Mouse (Mus musculus) intestine, embryonic 15.5 days (tissue): Measurements from ENCODE around the gene Lta. TPM values are rescaled to one million over a fixed set of nuclear protein-coding genes. Genes with fewer than 3 reads are reported as not detected.

Experiments used
- ATAC-seq: fragments of 200-750 bp; cut with Nextera tagmentation; 2 replicates; pipeline ENCODE4 v1.8.0; 2017; ENCODE audit warnings: moderate TSS enrichment, moderate library complexity
- H3K27ac ChIP-seq: fragments of 300-500 bp; sonication (generic); 2 replicates; pipeline ENCODE4 v1.5.1; 2015; ENCODE audit warnings: mild to moderate bottlenecking, inconsistent platforms
- H3K27me3 ChIP-seq: fragments of 300-500 bp; sonication (generic); replicated peaks from 2 replicates; pipeline ENCODE4 v1.6.1; 2015; ENCODE audit warnings: inconsistent platforms
- H3K36me3 ChIP-seq: fragments of 300-500 bp; sonication (generic); 2 replicates; pipeline ENCODE4 v1.6.1; 2015; ENCODE audit warnings: inconsistent platforms
- H3K4me1 ChIP-seq: fragments of 300-500 bp; sonication (generic); replicated peaks from 2 replicates; pipeline ENCODE4 v1.6.1; 2015; ENCODE audit warnings: inconsistent platforms
- H3K4me2 ChIP-seq: fragments of 300-500 bp; sonication (generic); replicated peaks from 2 replicates; pipeline ENCODE4 v1.6.1; 2015; ENCODE audit warnings: mild to moderate bottlenecking, inconsistent platforms
- H3K4me3 ChIP-seq: fragments of 300-500 bp; sonication (generic); replicated peaks from 2 replicates; pipeline ENCODE4 v1.5.1; 2015; ENCODE audit warnings: inconsistent platforms
- H3K9ac ChIP-seq: fragments of 300-500 bp; sonication (generic); 2 replicates; pipeline ENCODE4 v1.6.1; 2015; ENCODE audit warnings: inconsistent platforms
- H3K9me3 ChIP-seq: fragments of 300-500 bp; sonication (generic); 2 replicates; pipeline ENCODE4 v1.6.1; 2016; ENCODE audit warnings: inconsistent platforms
- WGBS: fragments of 180-500 bp; shearing (Covaris S2); methylation state at CpG from one replicate; pipeline ENCODE4 v1.1.7; 2015; 5-methylcytosine and 5-hydroxymethylcytosine counted together
- polyA plus RNA-seq: library from polyadenylated mRNA; unstranded; fragments of >200 nt; fragmentation: Nextera tagmentation; extraction: Ambion mirVana; gene quantifications from 2 replicates; pipeline ENCODE4 v1.2.1, GENCODE M21; 2015

The Lta gene
- polyA plus RNA-seq, 1 experiment from 2014 or later, result 1.1 TPM

DNA sequence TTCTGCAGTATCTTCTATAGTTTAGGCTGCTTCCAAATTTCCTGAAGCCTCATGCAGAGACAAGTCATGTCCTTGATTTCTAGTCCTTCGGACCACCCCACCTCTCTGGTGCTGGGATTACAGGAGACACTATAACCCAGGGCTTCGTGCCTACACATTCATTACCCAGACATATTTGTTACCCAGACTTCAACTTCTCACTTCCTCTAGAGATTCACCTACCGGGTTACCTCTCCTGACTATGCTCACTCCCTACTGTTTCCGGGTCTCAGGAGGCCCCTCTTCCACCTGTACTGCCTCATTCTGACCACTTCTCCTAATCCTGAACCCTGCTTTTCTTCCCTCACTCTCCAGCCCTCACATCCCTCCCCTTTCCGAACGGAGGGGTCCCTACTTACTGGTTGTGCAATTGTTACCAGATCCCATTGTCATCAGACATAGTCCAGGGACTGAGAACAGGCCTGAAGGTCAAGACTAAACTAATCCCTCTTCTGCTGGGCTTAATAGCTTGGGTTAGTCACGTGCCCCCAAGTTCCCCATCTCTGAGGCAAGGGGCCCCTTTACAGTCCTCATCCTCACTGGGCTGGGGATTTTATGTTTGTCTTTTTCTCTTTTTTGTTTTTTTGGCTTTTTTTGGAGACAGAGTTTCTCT lies 17.1 kb downstream of the Lta start, which contains the start of gene Lst1:
Gene Lst1, minus strand, starts transcription at position 481 of the 652 bp plus-strand sequence.
- H3K9me3 ChIP-seq, result no peaks in the 10 kb centered on the region
- ATAC-seq, result no peak
- 0 out of 2 replicates have a peak, but pooled peaks cover 5% of the 10 kb centered on the region for H3K4me1 ChIP-seq
- no peaks in the 10 kb centered on the region for H3K27me3 ChIP-seq
- H3K4me2 ChIP-seq, result no peak within 1 kb of the TSS
- peak within 1 kb of the TSS; percentile 40; the same call in 1 of the 2 replicates for H3K27ac ChIP-seq
- H3K36me3 ChIP-seq, result no peaks in the 10 kb centered on the region
- WGBS, result 59% methylated on average over 7 of the region's 7 CpGs
- no peak within 1 kb of the TSS for H3K4me3 ChIP-seq
- no peak within 1 kb of the TSS for H3K9ac ChIP-seq

DNA sequence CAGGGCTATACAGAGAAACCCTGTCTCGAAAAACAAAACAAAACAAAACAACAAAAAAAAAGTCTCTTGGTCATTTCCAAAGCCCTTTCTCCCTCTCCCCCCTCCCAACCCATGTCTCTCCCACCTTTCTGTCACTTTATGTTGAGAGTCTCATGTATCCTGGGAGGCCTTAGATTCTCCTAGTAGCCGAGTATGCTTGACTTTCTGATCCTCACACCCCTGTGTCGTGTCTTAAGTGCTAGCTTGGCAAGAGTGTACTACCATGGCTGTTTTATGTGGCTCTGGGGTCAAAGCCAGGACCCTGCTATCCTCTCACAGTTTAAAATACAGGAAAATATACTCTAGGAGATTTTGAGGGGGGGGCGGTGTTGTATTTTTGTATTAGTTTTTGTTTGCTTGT lies 17.8 kb downstream of the Lta start:
- Histone ChIP-seq H3K4me1 (0 out of 2 replicates have a peak, but pooled peaks cover 5% of the 10 kb centered on the region), H3K4me2 (no peak overlapping the region), H3K9me3 (no peaks in the 10 kb centered on the region), H3K36me3 (no peaks in the 10 kb centered on the region), H3K4me3 (no peak overlapping the region), H3K27ac (peak overlapping the region; percentile 40; the same call in 1 of the 2 replicates), H3K9ac (no peak overlapping the region), H3K27me3 (no peaks in the 10 kb centered on the region)
- ATAC-seq, result no peak
- 67% methylated on average over 4 of the region's 4 CpGs for WGBS

- H3K4me1 ChIP-seq, result 0 out of 2 replicates have a peak, but pooled peaks cover 5% of the 10 kb centered on the region
- no peaks in the 10 kb centered on the region for H3K36me3 ChIP-seq
- 0 out of 2 replicates have a peak overlapping the region, but pooled peaks have one; percentile 17 for H3K9ac ChIP-seq
- 1% methylated on average over 4 of the region's 4 CpGs for WGBS
- H3K4me3 ChIP-seq, result peak overlapping the region; percentile 39
- H3K9me3 ChIP-seq, result no peaks in the 10 kb centered on the region
- H3K27ac ChIP-seq, result peak overlapping the region; percentile 77
- H3K4me2 ChIP-seq, result peak overlapping the region; percentile 65
- peak; percentile 32 for ATAC-seq
- H3K27me3 ChIP-seq, result no peaks in the 10 kb centered on the region
These were observed 18.5 kb downstream of the Lta start for GRCm38 (mm10) chr17:35186681-35187080.

GRCm38 (mm10) chr17:35185639-35186611 lies 19.2 kb downstream of the Lta start:
- 0 out of 2 replicates have a peak, but pooled peaks cover 5% of the 10 kb centered on the region for H3K4me1 ChIP-seq
- peak; percentile 70 for ATAC-seq
- H3K27ac ChIP-seq, result peak overlapping the region; percentile 77
- peak overlapping the region; percentile 39; the same call in 1 of the 2 replicates for H3K9ac ChIP-seq
- 3% methylated on average over 18 of the region's 18 CpGs for WGBS
- H3K36me3 ChIP-seq, result no peaks in the 10 kb centered on the region
- H3K4me2 ChIP-seq, result peak overlapping the region; percentile 65
- peak overlapping the region; percentile 39 for H3K4me3 ChIP-seq
- no peaks in the 10 kb centered on the region for H3K27me3 ChIP-seq
- H3K9me3 ChIP-seq, result no peaks in the 10 kb centered on the region

- no peaks in the 10 kb centered on the region for H3K36me3 ChIP-seq
- no peak overlapping the region for H3K9ac ChIP-seq
- WGBS, result 85% methylated on average over 5 of the region's 5 CpGs
- no peaks in the 10 kb centered on the region for H3K9me3 ChIP-seq
- no peaks in the 10 kb centered on the region for H3K27me3 ChIP-seq
- no peak overlapping the region for H3K4me3 ChIP-seq
- H3K4me2 ChIP-seq, result no peak overlapping the region
- no peaks in the 10 kb centered on the region for H3K4me1 ChIP-seq
- no peak for ATAC-seq
- H3K27ac ChIP-seq, result no peak overlapping the region
These were observed 25.1 kb downstream of the Lta start for GRCm38 (mm10) chr17:35180093-35180492.

DNA sequence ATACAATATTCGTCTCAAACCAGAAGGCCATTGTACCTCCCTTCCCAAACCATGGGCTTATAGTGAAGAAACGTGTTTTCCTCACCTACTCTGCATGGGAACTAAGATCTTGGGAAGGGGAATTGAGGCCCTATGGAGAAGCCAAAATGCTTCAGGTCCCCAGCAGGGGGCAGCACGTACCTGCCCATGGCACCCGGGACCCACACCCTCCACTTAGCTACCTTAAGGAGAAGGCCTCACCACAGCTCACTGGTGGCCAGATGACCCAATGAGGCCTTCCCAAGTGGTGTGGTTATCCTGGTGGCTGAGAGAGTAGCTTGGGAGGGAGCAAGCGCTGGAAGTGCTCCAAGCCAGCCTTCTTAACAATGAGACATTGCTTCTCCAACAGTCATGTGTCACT lies 26.6 kb downstream of the Lta start:
- ATAC-seq, result peak; percentile 83
- Histone ChIP-seq H3K4me2 (no peak overlapping the region), H3K4me3 (no peak overlapping the region), H3K27me3 (no peaks in the 10 kb centered on the region), H3K27ac (no peak overlapping the region), H3K9ac (no peak overlapping the region), H3K9me3 (no peaks in the 10 kb centered on the region), H3K36me3 (no peaks in the 10 kb centered on the region), H3K4me1 (0 out of 2 replicates have a peak, but pooled peaks cover 2% of the 10 kb centered on the region)
- 15% methylated on average over 5 of the region's 5 CpGs for WGBS

DNA sequence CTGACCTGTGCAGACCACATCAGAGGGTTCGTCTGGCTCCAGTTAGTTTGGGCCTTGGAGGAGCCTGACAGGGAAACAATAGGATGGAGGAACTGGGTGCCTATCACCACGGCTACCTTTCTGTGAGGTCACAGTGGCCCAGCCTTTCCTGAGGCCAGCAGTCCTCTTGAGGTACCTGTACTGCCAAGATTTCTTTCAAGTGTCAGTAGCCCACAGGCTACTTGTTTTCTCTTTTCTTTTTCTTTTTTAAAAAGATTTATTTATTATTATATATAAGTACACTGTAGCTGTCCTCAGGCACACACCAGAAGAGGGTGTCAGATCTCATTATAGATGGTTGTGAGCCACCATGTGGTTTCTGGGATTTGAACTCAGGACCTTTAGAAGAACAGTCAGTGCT lies 29.2 kb downstream of the Lta start, which contains the start of gene Aif1:
Gene Aif1, minus strand, starts transcription at position 101 of the 400 bp plus-strand sequence.
- no peaks in the 10 kb centered on the region for H3K9me3 ChIP-seq
- no peak within 1 kb of the TSS for H3K4me3 ChIP-seq
- no peak within 1 kb of the TSS for H3K9ac ChIP-seq
- H3K4me2 ChIP-seq, result no peak within 1 kb of the TSS
- no peaks in the 10 kb centered on the region for H3K36me3 ChIP-seq
- no peak for ATAC-seq
- WGBS, result 55% methylated on average over 2 of the region's 2 CpGs
- 0 out of 2 replicates have a peak, but pooled peaks cover 2% of the 10 kb centered on the region for H3K4me1 ChIP-seq
- no peaks in the 10 kb centered on the region for H3K27me3 ChIP-seq
- no peak within 1 kb of the TSS for H3K27ac ChIP-seq

GRCm38 (mm10) chr17:35175382-35175781 lies 29.8 kb downstream of the Lta start:
- no peak overlapping the region for H3K9ac ChIP-seq
- no peak overlapping the region for H3K4me2 ChIP-seq
- H3K27me3 ChIP-seq, result no peaks in the 10 kb centered on the region
- WGBS, result 76% methylated on average over 6 of the region's 6 CpGs
- 0 out of 2 replicates have a peak, but pooled peaks cover 2% of the 10 kb centered on the region for H3K4me1 ChIP-seq
- no peak overlapping the region for H3K27ac ChIP-seq
- no peak overlapping the region for H3K4me3 ChIP-seq
- H3K9me3 ChIP-seq, result no peaks in the 10 kb centered on the region
- ATAC-seq, result no peak
- H3K36me3 ChIP-seq, result no peaks in the 10 kb centered on the region

- no peaks in the 10 kb centered on the region for H3K9me3 ChIP-seq
- H3K9ac ChIP-seq, result no peak overlapping the region
- no peak overlapping the region for H3K27ac ChIP-seq
- no peak overlapping the region for H3K4me3 ChIP-seq
- H3K4me2 ChIP-seq, result no peak overlapping the region
- WGBS, result 56% methylated on average over 8 of the region's 8 CpGs
- no peaks in the 10 kb centered on the region for H3K36me3 ChIP-seq
- no peak for ATAC-seq
- no peaks in the 10 kb centered on the region for H3K27me3 ChIP-seq
- H3K4me1 ChIP-seq, result 0 out of 2 replicates have a peak, but pooled peaks cover 2% of the 10 kb centered on the region
These were observed 30.8 kb downstream of the Lta start for GRCm38 (mm10) chr17:35174201-35174977.

- Histone ChIP-seq H3K9ac (no peak overlapping the region), H3K4me1 (0 out of 2 replicates have a peak, but pooled peaks cover 2% of the 10 kb centered on the region), H3K9me3 (no peaks in the 10 kb centered on the region), H3K4me2 (no peak overlapping the region), H3K4me3 (no peak overlapping the region), H3K27ac (no peak overlapping the region), H3K27me3 (no peaks in the 10 kb centered on the region), H3K36me3 (no peaks in the 10 kb centered on the region)
- no peak for ATAC-seq
- 77% methylated on average over 3 of the region's 3 CpGs for WGBS
These were observed 31.8 kb downstream of the Lta start for GRCm38 (mm10) chr17:35173329-35173728.

- Histone ChIP-seq H3K27ac (no peak overlapping the region), H3K9ac (no peak overlapping the region)
These were observed 32.5 kb downstream of the Lta start for GRCm38 (mm10) chr17:35172445-35173234.

More at GRCm38 (mm10) chr17:35172445-35173234, 32.5 kb downstream of the Lta start:
- H3K4me3 ChIP-seq, result no peak overlapping the region
- H3K36me3 ChIP-seq, result no peaks in the 10 kb centered on the region
- H3K4me2 ChIP-seq, result no peak overlapping the region
- ATAC-seq, result no peak
- H3K9me3 ChIP-seq, result no peaks in the 10 kb centered on the region
- WGBS, result 67% methylated on average over 11 of the region's 11 CpGs
- H3K4me1 ChIP-seq, result 0 out of 2 replicates have a peak, but pooled peaks cover 2% of the 10 kb centered on the region
- no peaks in the 10 kb centered on the region for H3K27me3 ChIP-seq
